Mouse (Mus musculus) forebrain, embryonic 12.5 days (tissue): ENCODE results near the gene Endov. TPM values are rescaled to one million over a fixed set of nuclear protein-coding genes. Genes with fewer than 3 reads are reported as not detected.

Source experiments
- ATAC-seq: fragments of 200-750 bp; cut with Nextera tagmentation; 2 replicates; pipeline ENCODE4 v1.8.0; 2017; ENCODE audit warnings: moderate TSS enrichment; ENCODE audit not compliant: low FRiP score
- H3K27ac ChIP-seq: fragments of 300-500 bp; sonication (generic); 2 replicates; pipeline ENCODE4 v1.5.1; 2016; ENCODE audit warnings: mild to moderate bottlenecking
- H3K27me3 ChIP-seq: fragments of 300-500 bp; sonication (generic); 2 replicates; pipeline ENCODE4 v1.6.1; 2016; ENCODE audit warnings: mild to moderate bottlenecking
- H3K36me3 ChIP-seq: fragments of 300-500 bp; sonication (generic); replicated peaks from 2 replicates; pipeline ENCODE4 v1.6.1; 2016; ENCODE audit warnings: mild to moderate bottlenecking
- H3K4me1 ChIP-seq: fragments of 300-500 bp; sonication (generic); 2 replicates; pipeline ENCODE4 v1.6.1; 2016
- H3K4me2 ChIP-seq: fragments of 300-500 bp; sonication (generic); 2 replicates; pipeline ENCODE4 v1.6.1; 2016; ENCODE audit warnings: mild to moderate bottlenecking, moderate library complexity
- H3K4me3 ChIP-seq: fragments of 300-500 bp; sonication (generic); replicated peaks from 2 replicates; pipeline ENCODE4 v1.5.1; 2016; ENCODE audit warnings: mild to moderate bottlenecking
- H3K9ac ChIP-seq: fragments of 300-500 bp; sonication (generic); 2 replicates; pipeline ENCODE4 v1.6.1; 2016; ENCODE audit warnings: mild to moderate bottlenecking
- H3K9me3 ChIP-seq: fragments of 300-500 bp; sonication (generic); 2 replicates; pipeline ENCODE4 v1.6.1; 2016
- WGBS: fragments of 180-500 bp; shearing (Covaris S2); methylation state at CpG from one replicate; pipeline ENCODE4 v1.1.7; 2016; 5-methylcytosine and 5-hydroxymethylcytosine counted together
- polyA plus RNA-seq: library from polyadenylated mRNA; unstranded; fragments of >200 nt; fragmentation: Nextera tagmentation; extraction: Ambion mirVana; gene quantifications from 2 replicates; pipeline ENCODE4 v1.2.1, GENCODE M21; 2016

The Endov gene
- polyA plus RNA-seq, 1 experiment from 2014 or later: 23.5 TPM

DNA sequence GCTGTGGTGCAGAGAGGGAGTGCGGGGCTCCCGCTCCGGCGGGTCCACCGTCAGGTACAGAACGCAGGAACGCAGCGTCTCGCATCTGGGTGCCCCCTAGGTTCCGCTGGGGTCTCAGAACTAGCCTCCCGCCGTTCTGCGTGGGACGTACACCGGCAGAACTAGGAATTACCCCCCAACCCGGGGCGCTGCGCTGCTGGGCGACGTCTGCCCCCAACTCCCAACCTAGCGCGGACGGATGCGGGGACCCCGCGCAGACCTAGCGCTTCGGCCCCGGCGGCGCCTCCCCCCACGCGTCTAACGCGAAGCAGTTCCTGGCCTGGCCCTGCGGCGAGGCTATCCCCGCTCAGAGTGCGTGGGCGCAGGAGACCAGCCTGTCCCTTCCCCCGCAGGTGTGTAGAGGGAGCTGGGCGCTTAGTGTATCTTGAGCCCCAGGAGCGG is 58.2 kb downstream of the Endov start:
- peak overlapping the region; percentile 62 for H3K4me3 ChIP-seq
- H3K9ac ChIP-seq: peak overlapping the region; percentile 12
- H3K27ac ChIP-seq: no peak overlapping the region
- no peaks in the 10 kb centered on the region for H3K9me3 ChIP-seq
- H3K4me2 ChIP-seq: peak overlapping the region; percentile 99
- H3K36me3 ChIP-seq: no peaks in the 10 kb centered on the region
- under 1% methylated on average over 43 of the region's 43 CpGs for WGBS
- peaks cover 88% of the 10 kb centered on the region for H3K27me3 ChIP-seq
- no peak for ATAC-seq
- H3K4me1 ChIP-seq: peaks cover 82% of the 10 kb centered on the region

DNA sequence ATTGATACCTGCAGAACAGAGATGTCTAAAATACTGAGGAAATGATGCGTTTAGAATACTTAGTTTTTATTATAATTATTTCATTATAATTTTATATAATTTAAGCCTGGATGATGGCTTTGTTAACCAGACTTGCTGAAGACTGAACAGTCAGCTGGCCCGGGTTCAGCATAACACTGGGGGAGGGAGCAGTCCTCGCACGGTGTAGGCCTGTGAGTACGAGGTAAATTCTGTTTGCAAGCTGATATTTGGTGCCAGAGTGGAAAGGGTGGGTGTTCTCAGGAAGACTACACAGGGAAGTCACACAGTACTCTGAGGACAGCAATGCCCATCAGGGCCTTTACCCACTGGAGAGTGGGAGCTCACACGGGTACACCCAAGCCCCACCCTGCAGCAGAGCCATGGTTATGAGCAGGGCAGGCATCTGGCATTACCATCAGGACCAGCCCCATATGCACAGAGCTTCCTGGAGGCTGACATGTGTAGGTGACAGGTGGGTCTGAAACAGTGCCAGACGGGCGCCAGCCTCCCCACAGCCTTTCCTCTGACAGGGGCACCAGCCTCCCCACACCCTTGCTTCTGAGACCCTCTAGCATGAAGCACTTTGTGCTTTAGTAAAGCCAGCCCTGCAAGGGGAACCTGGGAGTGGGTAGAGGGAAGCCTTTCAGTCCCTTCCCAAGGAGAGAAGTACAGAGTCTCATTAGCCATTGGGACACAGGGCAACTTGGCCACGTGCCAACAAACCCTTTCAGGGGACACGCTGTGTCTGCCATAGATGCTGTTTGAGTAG is 59.6 kb downstream of the Endov start:
- peak; percentile 40; the same call in 1 of the 2 replicates for ATAC-seq
- 0 out of 2 replicates have a peak overlapping the region, but pooled peaks have one; percentile 11 for H3K4me2 ChIP-seq
- 54% methylated on average over 10 of the region's 10 CpGs for WGBS

DNA sequence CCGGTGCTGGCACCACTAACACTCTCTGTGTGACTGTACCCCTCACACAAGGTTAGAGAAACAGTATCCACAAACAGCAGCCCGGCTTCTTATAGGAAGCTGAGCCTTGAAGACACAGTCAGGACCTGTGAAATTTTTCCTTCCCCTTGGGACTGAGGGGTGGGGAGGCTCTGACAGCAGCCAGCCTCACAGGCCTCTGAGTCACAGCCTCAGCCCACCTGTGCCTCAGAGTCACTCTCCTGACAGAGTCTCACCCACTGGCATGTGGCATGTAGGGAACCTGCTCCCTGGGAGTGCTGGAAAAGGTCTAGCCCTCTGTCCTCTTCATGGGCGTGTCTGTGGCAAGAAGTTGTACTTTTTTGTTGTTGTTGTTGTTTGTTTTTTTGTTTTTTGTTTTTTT is 60.3 kb downstream of the Endov start:
- peaks cover 62% of the 10 kb centered on the region for H3K4me1 ChIP-seq
- H3K27ac ChIP-seq: peak overlapping the region; percentile 39; the same call in 1 of the 2 replicates
- 37% methylated on average over 3 of the region's 3 CpGs for WGBS
- no peaks in the 10 kb centered on the region for H3K9me3 ChIP-seq
- no peak overlapping the region for H3K4me3 ChIP-seq
- peaks cover 86% of the 10 kb centered on the region for H3K27me3 ChIP-seq
- no peak for ATAC-seq
- H3K36me3 ChIP-seq: no peaks in the 10 kb centered on the region
- no peak overlapping the region for H3K9ac ChIP-seq
- 0 out of 2 replicates have a peak overlapping the region, but pooled peaks have one; percentile 11 for H3K4me2 ChIP-seq

More for the DNA sequence above, 59.6 kb downstream of the Endov start:
- Histone ChIP-seq H3K4me3 (no peak overlapping the region), H3K27ac (peak overlapping the region; percentile 39), H3K4me1 (peaks cover 69% of the 10 kb centered on the region), H3K9me3 (no peaks in the 10 kb centered on the region), H3K27me3 (peaks cover 87% of the 10 kb centered on the region), H3K36me3 (no peaks in the 10 kb centered on the region), H3K9ac (no peak overlapping the region)

DNA sequence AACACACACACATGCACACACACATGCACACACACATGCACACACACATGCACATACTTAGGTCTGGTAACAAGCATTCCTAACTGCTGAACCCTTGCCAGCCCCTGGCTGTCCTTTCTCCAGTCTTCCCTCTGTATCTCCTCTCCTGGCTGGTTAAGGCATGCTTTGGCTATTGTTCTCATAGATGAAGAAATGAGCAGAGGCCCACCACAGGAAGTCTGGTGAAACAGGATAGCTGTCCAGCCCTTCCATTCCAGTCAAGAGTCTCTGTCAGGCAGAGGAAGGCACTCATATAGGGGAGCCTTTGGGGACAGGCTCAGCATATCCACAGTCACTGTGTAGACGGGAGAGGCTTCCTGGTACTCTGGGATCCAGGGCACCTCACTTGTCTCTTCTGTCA is 61.2 kb downstream of the Endov start:
- Histone ChIP-seq H3K27me3 (peaks cover 81% of the 10 kb centered on the region), H3K9me3 (no peaks in the 10 kb centered on the region), H3K9ac (no peak overlapping the region), H3K27ac (no peak overlapping the region), H3K4me2 (no peak overlapping the region), H3K4me1 (peaks cover 56% of the 10 kb centered on the region), H3K36me3 (no peaks in the 10 kb centered on the region), H3K4me3 (no peak overlapping the region)
- 75% methylated on average over 1 of the region's 1 CpGs for WGBS
- no peak for ATAC-seq

DNA sequence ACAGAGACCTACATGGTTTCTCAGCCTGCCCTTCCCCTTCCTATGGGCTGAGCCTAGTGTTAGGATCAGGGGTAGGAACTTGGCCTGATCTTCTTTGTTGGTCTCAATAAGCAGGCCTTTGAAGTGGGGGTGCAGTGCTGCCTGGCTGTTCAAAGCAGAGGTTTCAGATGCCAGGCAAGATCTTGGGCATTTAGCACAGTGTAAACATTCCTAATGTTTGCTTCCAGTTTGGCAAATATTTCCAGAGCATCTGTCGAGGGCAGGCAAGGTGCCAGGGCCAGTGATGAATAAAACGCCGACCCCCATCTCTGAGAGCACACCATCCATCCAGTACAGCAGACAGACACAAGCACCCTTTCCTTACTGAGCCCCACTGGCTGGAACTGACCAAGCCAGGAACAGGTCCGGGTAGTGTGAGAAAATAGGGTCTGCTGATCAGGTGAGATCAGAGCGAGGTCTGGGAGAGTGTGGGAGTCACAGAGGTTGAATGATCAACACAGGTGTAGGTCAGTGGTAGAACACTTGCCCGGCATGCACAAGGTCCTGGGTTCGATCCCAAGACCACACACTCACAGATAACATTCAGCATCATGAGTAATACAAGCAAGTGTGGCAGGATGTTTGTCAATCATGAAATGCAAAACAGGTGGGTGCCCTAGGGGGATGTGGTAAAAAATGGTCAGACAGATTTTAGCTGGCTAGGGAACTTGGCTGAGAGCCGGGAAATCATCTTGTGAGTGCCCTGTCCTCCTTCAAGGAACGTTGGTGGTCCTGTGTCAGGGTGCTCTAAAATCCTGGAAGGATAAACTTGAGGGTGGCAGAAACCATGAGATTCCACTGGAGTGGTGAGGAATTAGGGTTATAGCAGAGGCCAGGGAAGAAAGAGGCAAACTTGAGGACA is 62.0 kb downstream of the Endov start:
- Histone ChIP-seq H3K36me3 (no peaks in the 10 kb centered on the region), H3K4me3 (no peak overlapping the region), H3K27ac (no peak overlapping the region), H3K9ac (no peak overlapping the region), H3K9me3 (no peaks in the 10 kb centered on the region), H3K4me2 (no peak overlapping the region), H3K27me3 (peaks cover 73% of the 10 kb centered on the region), H3K4me1 (peaks cover 56% of the 10 kb centered on the region)
- WGBS: 75% methylated on average over 9 of the region's 9 CpGs
- ATAC-seq: no peak

DNA sequence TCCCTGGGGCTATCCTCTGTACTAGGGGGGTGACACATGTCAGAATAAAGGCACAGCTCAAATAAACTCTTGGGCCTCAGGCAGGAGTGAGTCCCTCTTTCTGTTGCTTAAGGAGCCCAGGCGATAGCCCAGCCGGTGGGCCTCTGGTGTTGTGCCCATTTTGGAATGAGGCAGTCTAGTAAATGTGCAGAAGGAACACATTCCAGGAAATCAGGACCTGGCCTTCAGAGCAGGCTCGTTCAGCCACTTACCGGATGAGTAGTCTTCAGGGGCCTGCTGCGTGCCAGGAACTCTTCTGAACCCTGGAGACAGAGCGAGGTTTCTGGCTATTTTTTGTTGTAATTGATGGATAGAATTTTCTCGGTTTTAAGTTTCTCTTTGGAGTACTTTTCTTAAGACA is 63.6 kb downstream of the Endov start:
- Histone ChIP-seq H3K4me3 (no peak overlapping the region), H3K36me3 (no peaks in the 10 kb centered on the region), H3K9me3 (no peaks in the 10 kb centered on the region), H3K27me3 (peaks cover 57% of the 10 kb centered on the region), H3K4me2 (no peak overlapping the region), H3K27ac (no peak overlapping the region), H3K4me1 (peaks cover 56% of the 10 kb centered on the region), H3K9ac (no peak overlapping the region)
- no peak for ATAC-seq
- WGBS: 87% methylated on average over 7 of the region's 7 CpGs

DNA sequence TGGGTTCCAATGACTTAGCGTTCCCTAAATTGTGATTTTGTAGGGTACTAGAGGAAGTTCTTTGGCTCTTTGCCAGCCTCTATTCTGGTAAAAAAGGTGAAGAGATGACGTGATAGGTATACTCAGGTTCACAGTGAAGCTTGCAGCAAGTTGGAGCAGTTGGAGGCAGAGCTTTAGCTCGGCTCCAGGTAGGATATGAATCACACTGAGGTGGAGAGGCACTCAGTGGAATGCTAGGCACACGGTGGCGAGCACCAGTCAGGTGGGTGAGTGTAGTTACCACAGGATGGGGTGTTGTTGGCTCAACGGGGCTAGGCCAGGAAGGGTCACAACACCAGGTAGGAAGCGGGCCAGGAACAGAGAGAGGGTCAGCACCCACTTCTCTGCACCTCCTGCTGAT is 64.0 kb downstream of the Endov start:
- H3K27me3 ChIP-seq: peaks cover 52% of the 10 kb centered on the region
- H3K4me1 ChIP-seq: peaks cover 56% of the 10 kb centered on the region
- no peak overlapping the region for H3K27ac ChIP-seq
- H3K4me3 ChIP-seq: no peak overlapping the region
- WGBS: 85% methylated on average over 7 of the region's 7 CpGs
- no peaks in the 10 kb centered on the region for H3K9me3 ChIP-seq
- H3K4me2 ChIP-seq: no peak overlapping the region
- no peak for ATAC-seq
- no peak overlapping the region for H3K9ac ChIP-seq
- no peaks in the 10 kb centered on the region for H3K36me3 ChIP-seq

DNA sequence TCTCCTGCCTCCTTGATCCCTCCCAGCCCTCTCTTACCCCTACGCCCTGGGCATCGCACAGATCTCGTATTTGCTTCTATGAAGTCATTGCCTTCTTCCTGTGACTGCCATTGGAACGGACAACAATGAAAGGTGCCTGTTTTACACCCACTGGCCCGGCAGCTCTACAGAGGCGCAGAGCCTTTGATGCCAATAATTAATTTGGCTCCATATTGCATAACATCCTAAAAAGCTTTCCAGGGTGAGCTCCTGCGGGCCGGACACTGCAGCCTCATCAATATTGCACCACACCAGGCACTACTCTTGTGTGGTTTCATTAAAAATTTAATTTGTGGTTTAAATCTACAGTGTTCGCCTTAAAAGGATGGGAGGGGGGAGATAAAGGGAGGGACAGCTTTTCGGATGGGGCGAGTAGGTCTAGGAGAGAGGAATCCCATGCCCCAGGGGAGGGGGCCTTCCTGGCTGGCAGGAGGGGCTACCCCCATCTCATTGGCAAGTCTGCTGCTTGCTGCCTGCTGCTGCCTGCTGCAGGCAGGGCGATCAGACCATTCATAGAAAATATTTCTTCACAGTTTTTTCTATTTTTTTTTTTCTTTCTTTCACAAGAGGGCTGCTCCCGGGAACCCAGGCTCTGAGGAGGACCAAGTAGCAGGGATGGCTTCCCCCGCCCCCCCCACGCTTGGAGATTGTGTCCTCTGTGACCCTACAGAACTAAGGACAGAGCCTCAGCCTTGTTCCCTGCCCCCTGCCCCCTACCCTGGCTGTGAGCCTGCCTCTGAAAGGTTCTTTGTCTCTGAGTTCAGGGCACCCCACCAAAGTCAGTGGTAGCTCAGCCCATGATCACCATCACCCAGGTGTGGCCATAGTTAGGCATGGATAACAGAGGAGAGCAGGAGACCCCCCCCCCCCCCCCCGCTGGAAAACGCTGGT is 67.1 kb downstream of the Endov start:
- Histone ChIP-seq H3K9ac (peak overlapping the region; percentile 38), H3K4me3 (no peak overlapping the region), H3K27me3 (peaks cover 28% of the 10 kb centered on the region), H3K36me3 (no peaks in the 10 kb centered on the region), H3K4me2 (peak overlapping the region; percentile 36), H3K4me1 (peaks cover 40% of the 10 kb centered on the region), H3K9me3 (no peaks in the 10 kb centered on the region), H3K27ac (peak overlapping the region; percentile 90)
- peak; percentile 64 for ATAC-seq
- WGBS: 12% methylated on average over 17 of the region's 17 CpGs

DNA sequence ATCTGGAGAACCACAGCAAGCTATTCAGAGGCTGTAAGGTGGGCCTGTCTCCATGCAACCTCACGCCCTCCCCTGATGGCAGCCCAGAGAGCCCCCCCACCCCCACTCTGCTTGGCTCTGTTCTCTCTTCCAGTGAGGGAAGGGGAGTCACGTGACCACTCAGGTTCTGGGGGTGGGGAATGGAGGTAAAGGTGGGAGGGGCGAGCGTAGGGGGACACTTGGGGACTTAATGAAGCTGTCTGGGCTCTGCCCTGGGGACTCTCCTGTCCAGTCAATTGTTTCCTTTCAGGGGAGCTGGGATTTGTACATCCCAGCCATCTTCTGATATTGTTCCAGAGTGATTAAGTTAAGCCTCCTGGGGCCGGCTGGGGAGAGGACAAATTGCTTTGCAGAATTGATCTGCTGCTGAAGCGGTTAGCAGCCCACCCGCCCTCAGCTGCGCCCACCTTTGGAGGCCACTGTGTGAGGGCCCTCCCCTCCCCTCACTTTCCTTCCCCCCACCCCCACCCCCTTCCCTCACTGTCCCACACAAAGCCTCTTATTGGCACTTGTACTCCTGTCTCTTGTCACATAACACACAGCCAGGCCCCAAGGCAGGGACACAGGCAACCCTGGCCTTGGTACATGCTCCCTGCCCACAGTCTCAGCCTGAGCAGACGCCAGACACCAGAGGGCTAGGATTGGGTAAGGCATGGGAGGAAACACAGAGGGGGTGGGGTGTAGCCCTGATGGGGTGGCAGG is 67.9 kb downstream of the Endov start:
- Histone ChIP-seq H3K27me3 (peaks cover 32% of the 10 kb centered on the region), H3K9ac (peak overlapping the region; percentile 47), H3K36me3 (no peaks in the 10 kb centered on the region), H3K9me3 (no peaks in the 10 kb centered on the region), H3K4me2 (peak overlapping the region; percentile 36), H3K4me1 (peaks cover 38% of the 10 kb centered on the region), H3K4me3 (no peak overlapping the region), H3K27ac (peak overlapping the region; percentile 90)
- peak; percentile 79 for ATAC-seq
- WGBS: 6% methylated on average over 9 of the region's 9 CpGs
